Mouse (Mus musculus) Muller cell, postnatal 12 days (primary cell): Measurements from ENCODE around the gene Grm4.

ENCODE experiments used
- DNase-seq: peaks from one replicate; pipeline ENCODE4 v3.0.0-alpha.2; 2015; ENCODE audit errors: inconsistent ontology term

Grm4 gene

GRCm38 (mm10) chr17:27488173-27488823 is 32.9 kb downstream of the Grm4 start:
- no peak for DNase-seq

- DNase-seq = no peak
Observed at GRCm38 (mm10) chr17:27485940-27486339, 35.3 kb downstream of the Grm4 start.

DNA sequence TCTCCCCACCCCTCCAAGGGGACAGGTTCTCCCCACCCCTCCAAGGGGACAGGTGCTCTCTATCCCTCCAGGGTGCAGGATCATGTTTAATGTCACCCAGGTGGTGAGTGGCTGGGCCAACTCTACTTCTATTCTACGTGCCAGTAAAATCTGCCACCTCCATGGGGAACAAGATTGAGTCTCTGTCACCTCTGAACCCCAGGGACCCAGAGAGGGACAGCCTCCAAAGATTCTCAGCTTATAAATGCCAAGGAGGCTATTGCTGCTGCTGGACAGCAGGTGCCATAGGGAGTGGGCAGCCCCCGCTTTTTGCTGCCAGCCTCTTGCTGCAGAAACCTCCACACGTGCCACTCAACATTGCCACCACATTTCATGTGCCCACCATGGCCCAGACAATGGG is 37.6 kb downstream of the Grm4 start:
- no peak for DNase-seq

DNA sequence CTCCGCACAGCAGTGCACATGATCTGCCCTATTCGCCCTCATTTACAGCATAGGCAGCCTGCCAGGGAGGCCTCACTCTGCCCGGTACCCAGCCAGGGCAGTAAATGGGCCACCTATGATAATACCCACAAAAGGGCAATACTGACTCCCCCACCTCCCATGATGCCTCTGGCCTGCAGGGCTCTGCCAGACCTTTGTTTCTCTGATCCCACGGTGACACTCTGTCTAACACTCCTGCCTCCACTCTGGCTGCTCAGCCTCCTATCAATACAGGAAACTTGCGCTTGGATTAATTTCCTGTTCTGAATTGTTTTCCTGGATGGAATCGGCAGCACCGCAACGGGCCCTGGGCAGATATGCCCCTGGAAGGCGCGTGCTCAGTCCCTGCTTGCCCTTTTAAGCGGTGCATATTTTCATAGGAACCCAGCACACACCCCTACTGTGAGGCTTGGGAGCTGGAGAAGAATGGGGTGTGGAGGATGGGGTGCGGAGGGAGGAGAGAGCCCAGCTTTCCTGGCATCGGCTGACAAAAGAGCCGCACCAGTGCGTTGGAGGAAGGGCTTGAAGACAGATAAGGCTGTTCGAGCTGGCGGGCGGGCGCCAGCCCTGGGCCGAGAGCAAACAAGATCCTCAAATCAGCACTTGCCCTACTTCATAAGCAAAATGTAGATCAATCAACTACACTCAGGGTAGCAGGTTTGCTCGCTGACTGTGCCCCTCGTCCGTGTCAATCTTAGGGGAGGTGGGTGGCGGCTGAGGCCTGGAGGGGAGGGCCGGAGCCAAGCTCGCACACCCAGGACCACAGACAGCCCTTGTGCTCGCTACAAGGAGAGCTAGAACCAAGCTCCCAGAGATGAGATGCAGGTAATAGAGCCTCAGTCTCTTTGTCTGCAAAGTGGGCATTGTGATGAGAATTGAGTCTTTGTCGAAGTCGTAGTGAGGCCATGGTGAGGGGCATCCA is 40.8 kb downstream of the Grm4 start:
- DNase-seq = peak; percentile 21

- no peak for DNase-seq
Observed at GRCm38 (mm10) chr17:27475650-27476049, 45.6 kb downstream of the Grm4 start.

DNA sequence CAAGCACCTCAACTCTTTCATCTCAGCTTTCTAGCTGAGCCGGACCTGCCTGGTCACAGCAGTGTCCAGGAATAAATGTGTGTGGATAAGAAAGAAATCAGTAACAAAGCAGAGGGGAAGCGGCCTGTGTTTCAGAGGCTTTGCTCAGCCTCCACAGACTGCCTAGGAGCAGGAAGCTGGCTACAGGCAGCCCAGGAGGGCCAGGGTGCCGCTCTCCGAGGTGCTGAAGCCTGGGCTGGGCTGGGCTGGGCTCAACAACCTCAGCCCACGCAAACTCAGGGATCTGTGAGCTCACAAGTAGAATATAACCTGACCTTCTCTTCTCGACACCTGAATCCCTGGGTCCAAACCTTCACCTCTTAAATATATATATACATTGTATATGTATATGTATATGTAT is 54.6 kb downstream of the Grm4 start:
- peak; percentile 66 for DNase-seq

DNA sequence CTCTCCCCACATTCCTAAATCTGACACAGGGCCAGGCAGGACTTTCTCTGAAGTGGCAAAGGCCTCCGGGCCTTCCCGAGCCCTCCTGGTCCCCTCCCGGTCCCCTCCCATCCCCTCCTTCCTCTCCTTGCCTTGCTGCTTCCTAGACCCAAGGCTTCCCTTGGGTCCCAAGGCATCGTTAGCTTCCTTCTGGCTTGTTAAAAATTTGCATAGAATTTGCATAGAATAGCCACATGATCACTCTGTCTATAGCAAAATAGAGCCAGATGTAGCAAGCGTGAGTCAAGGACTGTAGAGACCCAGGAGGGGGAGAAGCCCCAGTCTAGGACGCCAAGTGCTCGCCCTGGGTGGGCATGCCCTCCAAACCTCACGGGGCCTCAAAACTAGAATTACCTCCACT is 55.3 kb downstream of the Grm4 start:
- DNase-seq = no peak

DNA sequence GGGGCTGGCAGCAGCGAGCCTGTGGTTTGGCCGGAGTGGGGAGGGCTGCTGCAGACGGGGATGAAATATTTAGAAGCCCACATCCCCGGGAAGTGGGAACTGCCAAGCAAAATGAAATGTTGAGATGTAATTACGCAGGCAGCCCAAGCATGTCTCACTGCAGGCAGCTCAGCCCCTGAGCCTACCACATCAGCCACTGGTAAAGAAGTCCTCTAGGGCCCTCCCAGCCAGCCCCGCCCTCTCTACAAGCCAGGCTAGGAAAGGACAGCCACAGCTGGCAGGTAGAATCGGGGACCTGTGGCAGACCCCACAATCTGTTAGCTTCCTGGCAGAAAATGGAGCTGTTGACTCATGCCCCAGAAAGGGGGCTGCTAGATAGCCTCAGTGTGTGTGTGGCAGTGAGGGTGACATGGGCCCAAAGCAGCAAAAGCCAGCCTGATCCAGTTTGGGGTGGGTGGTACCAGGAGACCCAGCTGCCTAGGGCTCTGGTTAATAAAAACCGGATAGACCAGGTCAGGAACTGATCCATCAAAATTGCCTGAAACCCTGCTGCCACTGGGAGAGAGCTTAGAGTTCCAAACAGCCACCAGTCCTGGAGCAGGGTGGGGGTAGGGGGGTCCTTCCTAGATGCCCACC is 56.8 kb downstream of the Grm4 start:
- no peak for DNase-seq

GRCm38 (mm10) chr17:27459979-27460378 is 61.2 kb downstream of the Grm4 start:
- no peak for DNase-seq

DNA sequence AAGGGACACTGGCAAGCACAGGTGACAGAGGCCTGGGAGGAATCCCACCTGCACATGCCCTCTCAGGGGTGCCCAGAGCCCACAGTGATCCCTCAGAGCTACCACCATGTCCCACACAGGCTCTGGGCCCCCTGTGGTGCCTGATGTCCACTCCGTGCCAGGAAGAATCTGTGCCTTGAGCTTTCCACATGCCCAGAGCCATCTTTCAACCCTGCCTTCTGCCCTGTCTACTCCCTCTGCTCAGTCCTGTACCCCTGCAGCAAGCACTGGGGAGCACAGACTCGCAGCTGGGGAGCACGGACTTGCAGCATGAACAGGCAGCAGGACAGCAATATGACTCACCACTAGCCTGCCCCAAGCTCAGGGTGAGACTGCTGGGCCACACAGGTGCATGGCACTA is 62.0 kb downstream of the Grm4 start:
- DNase-seq = no peak

DNA sequence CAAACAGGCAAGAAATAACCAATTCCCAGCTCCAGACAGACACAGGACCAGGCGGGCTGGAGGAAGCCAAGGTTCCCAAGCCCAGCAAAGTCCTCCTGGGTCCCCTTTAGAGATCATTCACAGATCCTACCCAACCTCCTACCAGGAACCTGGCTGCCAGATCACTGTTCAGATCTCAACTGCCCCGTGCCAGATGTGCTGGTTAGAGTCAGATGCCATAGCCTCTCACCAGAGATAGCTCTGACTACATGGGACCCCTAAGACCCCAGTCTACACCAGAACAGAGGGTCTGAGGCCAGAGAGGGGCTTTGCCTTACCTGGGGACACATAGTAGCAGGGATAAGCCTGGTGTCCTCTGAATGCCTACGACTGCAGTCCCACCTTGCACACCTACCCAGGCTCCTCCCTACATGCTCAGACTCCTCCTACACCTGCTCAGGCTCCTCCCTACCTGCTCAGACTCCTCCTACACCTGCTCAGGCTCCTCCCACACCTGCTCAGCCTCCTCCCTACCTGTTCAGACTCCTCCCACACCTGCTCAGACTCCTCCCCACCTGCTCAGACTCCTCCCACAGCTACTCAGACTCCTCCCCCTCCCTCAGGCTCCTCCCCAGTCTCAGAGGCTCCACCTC is 63.2 kb downstream of the Grm4 start:
- no peak for DNase-seq

DNA sequence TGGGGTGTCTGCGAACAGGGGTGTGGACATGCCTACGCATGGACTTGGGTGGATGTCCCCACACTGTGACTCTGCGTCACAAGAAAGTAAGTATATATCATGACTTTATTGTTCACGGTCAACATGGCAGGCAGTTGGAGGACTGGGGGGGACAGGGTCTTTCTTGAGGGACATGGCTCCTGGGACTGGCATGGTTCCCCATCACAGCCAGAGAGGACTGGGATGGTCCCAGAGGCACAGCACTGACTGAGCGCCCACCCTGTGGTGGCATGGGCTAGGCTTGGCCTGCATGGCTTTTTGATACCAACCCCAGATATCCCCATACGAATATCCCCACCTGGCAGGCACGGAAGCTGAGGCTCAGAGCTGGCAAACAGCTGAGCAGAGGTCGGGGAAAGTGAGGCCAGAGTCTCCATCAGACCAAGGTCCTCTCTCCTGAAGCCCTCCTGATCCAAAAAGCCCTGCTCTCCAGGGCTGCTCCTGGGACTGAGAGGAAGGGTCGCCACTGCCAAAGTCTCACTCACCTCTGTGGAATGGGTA is 64.1 kb downstream of the Grm4 start:
- DNase-seq = no peak

DNA sequence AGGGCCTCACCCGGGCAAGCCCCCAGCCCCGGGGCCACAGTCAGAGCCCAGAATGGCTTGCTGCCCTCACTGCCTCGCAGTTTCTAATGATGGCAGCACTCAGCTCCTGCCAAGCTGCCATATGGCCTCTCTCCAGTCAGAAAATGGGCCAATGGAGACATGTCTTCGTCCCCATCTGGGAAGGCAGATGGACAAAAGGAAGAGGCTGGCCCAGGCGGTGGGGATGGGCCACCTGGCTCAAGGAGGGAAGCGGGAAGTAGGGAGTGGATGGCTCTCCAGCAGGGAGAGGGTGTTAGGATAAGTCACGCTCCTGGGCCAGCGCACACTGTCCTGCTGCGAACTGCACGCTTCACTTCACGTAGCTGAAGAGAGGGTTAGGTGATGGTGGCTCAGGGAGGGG is 64.8 kb downstream of the Grm4 start:
- no peak for DNase-seq

- DNase-seq = no peak
Observed at GRCm38 (mm10) chr17:27455012-27455784, 66.0 kb downstream of the Grm4 start.

GRCm38 (mm10) chr17:27454396-27454795 is 66.8 kb downstream of the Grm4 start:
- no peak for DNase-seq

DNA sequence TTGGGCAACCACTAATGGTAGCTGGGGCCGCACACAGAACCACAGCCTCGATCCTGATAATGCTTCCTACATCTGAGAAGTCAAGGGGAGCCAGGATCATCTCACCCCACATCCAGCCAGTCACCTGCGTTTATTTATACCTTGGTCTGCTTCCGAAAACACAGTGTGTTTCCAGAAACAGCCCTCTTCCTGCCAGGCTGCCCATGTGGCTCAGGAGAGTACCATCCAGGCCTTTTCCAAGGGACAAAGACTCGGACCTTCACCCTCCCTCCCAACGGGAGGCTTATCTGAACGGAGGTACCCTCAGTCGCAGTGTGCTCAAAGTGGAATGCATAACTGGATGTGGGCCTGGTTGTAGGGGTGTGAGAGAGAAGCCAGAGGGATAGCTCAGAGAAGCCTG is 68.2 kb downstream of the Grm4 start:
- DNase-seq = no peak

DNA sequence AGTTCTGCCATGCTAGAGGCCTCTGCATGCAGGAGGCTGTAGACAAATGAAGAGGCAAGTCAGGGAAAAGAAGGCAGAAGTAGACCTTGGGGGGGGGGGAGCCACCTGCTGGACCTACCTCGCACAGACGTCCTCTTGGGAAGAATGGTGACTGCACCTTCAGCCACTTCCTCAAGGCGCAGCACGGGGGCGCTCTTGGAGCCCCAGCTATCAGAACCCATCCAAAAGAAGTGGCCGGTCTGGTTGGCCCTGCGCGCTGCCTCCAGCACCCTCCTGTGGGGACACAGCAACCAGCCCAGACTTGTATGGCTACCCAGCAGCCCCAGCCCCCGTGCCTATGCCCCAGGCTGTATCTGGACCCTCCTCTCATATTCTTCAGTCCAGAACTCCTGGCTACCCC is 69.4 kb downstream of the Grm4 start:
- DNase-seq = no peak

DNA sequence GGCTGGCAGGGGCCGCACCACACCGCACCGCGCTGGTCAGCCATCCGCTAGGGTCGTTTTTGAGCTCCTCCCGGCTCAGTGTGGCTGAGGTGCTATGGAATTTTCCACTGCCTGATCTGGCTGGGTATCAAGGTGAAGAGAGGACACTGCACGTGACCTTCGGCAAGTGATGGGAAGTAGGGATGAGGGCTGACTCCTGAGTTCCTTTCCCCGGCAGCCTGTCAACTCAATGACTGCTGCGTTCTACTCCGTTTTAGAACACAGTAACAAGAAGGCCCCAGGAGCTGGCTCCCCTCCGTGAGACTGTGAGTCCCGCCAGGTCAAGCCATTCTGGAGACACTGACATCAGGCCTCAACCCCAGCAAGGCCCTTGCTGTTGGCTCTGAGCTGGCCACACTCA is 70.0 kb downstream of the Grm4 start:
- DNase-seq = no peak

DNA sequence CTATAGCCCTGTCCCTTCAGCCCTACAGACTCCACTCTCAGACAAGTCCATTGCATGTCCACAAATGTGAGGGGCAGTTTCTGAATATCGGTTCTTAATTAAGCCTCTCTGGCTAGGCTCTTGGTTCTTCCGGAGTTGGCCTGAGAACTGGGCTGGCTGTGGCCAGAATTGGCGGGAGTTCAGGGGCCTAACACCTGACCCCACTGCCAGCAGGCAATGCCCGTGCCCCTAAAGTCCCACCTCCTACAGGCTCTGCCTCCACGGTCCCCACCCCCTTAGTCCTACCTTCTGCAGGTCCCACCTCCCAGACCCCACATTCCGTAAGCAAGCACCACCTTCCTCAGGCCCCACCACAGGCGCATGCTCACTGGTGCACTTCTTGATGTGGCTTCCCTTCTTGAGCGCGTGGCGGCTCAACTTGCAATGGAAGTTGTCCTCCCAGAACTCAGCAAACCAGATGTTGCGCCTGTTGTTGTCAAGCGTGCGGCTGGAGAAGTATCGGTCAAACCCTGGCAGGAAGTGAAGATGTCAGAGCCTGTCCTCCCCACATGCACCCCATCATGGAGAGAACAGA is 71.4 kb downstream of the Grm4 start:
- DNase-seq = no peak

GRCm38 (mm10) chr17:27448749-27449148 is 72.5 kb downstream of the Grm4 start:
- DNase-seq = no peak
